Mouse (Mus musculus) ES-E14 (cell line): Measurements from ENCODE around the gene Nos1ap.

Experiments used
- CHD2 ChIP-seq: IDR thresholded peaks from 2 replicates; pipeline ENCODE4 v1.6.1; 2014; ENCODE audit warnings: mild to moderate bottlenecking, low read depth, low read length, inconsistent platforms
- HCFC1 ChIP-seq: IDR thresholded peaks from 2 replicates; pipeline ENCODE4 v1.6.1; 2012; ENCODE audit warnings: low read length, inconsistent platforms, borderline replicate concordance; ENCODE audit not compliant: insufficient read depth
- ZC3H11A ChIP-seq: IDR thresholded peaks from 2 replicates; pipeline ENCODE4 v1.6.1; 2012; ENCODE audit warnings: low read depth, mild to moderate bottlenecking, inconsistent platforms, low read length, borderline replicate concordance
- ZNF384 ChIP-seq: IDR thresholded peaks from 2 replicates; pipeline ENCODE4 v1.6.1; 2012; ENCODE audit warnings: low read depth, low read length, inconsistent platforms

- TF ChIP-seq HCFC1 (no peak), ZNF384 (no peak), ZC3H11A (no peak), CHD2 (no peak)
These were observed 9.1 kb downstream of the Nos1ap start for GRCm38 (mm10) chr1:170580485-170581110.
